Mouse (Mus musculus) cerebellum, adult (tissue): Measurements from ENCODE around the gene Mapk14.

ENCODE experiments used
- ATAC-seq: cut with Nextera tagmentation; 2 replicates; pipeline ENCODE4 v1.9.2; 2017; ENCODE audit warnings: mild to moderate bottlenecking, moderate library complexity, mixed read lengths; ENCODE audit not compliant: insufficient number of reproducible peaks, low FRiP score, low TSS enrichment

Gene Mapk14

GRCm38 (mm10) chr17:28776817-28777216, 85.7 kb downstream of the Mapk14 start:
- no peak for ATAC-seq

DNA sequence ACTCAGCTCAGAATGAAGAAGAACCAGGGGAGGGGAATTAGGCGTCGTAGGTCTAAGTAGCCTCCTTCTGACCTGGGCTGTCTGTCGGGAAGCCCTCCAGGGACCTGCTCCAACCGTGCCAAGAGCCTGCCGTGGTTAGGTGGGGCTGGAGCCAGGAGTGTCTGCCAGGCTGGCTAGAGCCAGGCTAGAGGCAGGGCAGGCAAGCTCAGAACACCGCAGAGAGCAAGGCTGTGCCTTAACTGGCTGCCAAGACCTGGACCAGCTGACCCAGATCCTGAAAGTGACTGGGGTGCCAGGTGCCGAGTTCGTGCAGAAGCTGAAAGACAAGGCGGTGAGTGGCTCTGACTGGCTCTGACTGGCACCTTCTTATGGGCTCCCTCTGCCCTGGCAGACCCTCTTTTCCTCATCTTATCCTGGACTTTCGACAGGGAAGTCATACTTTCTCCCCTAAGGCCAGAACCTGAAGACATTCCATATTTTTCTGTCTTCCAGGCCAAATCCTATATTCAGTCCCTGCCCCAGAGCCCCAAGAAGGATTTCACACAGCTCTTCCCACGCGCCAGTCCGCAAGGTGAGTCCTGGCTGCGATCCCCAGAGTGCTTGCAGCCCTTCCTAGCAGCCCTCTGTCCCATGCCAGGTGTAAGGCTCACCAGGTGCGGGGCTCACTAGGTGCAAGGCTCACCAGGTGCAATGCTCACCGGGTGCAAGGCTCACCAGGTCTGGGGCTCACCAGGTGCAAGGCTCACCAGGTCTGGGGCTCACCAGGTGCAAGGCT, 86.3 kb downstream of the Mapk14 start:
- ATAC-seq = peak; percentile 97

GRCm38 (mm10) chr17:28779735-28780134, 88.6 kb downstream of the Mapk14 start:
- ATAC-seq = no peak

GRCm38 (mm10) chr17:28780836-28781235, 89.7 kb downstream of the Mapk14 start:
- ATAC-seq = no peak

DNA sequence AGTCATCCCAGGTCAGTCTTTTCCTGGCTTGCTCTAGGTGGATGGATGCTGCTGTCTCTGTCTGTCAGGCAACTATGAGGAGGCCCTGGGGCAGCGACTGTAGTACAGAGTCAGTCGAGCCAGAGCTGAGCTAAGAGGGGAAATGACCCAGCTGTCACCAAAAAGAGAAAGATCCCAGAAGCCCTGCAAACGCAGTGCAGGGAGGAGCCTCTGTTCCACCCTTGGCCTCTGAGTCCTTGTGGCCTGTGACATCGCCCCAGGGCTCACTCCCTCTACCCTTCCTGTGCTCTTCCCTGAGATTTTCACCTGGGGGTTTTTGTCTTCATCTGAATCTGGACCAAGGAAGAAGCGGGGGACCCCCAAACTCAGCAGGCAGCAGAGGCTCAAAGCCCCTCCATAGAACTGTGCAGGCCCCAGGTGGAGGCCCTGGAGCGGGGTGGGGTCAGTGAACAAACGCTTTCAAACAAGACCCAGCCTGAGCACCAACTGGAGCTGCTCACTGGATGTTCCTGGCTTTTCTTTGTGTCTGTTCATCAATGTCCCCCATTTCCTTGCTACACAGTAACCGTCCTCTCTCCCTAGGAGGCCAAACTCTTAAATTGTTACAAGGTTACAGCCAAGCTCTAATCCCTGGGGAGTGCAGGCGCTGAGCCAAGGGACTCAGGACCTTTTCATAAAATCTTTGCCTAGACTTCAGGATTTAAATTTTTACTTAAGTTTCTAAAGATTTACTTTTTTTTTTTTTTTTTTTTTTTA, 90.3 kb downstream of the Mapk14 start:
- no peak for ATAC-seq

DNA sequence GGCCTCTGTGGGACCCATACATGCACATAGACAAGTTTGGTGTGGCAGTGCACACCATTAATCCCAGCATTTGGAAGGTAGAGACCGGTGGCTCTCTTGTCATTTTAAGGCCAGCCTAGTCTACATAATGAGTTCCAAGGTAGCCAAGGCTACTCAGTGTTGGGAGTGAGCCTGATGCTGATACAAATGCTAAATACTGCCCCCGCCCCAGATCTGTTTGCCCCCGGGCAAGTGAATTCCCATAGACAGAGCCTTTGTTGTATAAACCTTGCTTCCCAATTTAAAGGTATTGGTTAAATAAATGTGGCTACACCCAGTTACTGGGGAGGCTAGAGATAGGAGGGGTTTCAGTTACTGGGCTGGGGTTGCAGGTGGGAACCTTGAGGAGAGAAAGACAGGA, 93.9 kb downstream of the Mapk14 start:
- ATAC-seq = no peak

GRCm38 (mm10) chr17:28787507-28787906, 96.4 kb downstream of the Mapk14 start:
- ATAC-seq = no peak

GRCm38 (mm10) chr17:28797031-28797430, 105.9 kb downstream of the Mapk14 start:
- ATAC-seq = no peak
